Mouse (Mus musculus): Measurements from ENCODE around the gene Clic4. TPM values are rescaled to one million over a fixed set of nuclear protein-coding genes. Genes with fewer than 3 reads are reported as not detected.

Clic4 gene
- polyA plus RNA-seq (2016; fragmentation: Nextera tagmentation; extraction: Ambion mirVana) = 194 and 199 TPM in 2 replicates

DNA sequence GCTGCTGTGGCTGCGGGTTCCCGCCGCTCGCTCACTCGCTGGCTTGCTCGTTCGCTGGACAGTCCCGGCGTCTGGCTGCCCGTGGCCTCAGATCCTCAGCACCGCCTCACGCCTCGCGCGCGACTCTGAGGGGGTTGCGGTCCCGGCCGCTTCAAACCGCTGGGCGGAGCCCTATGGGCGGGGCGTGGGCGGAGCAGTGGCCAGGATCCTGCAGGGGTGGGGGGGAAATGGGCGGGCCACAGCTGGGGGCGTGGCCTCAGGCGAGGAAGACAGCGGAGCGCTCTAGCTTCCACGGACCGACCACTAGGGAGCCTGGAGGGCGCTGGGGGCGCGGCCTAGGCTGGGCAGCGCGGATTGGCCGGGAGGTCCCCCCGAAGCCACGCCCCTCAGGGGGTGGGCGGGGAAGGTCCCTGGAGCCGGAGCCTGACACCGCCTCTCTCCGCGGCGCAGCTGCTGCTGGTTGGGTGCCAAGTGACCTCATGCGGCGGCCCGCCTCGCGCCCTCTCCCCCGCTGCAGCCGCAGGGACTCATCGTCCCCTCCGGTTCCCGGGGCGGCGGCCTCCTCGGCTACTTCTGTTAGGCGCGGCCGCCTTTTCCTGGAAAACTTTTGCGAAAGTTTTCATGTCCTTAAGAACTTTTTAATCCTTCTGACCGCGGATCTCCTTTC lies at the start of gene Clic4:
TSS of gene Clic4 (minus strand) at position 175 of the 667 bp plus-strand sequence.
- ATAC-seq (ENCODE audit: low FRiP score, low read depth) = peak; percentile 98
- Histone ChIP-seq H3K4me2 (replicated peaks) (peak within 1 kb of the TSS; percentile 76), H3K27ac (replicated peaks) (peak within 1 kb of the TSS; percentile 95), H3K9me3 (no peaks in the 10 kb centered on the region), H3K36me3 (no peaks in the 10 kb centered on the region), H3K27me3 (peaks cover 40% of the 10 kb centered on the region), H3K4me3 (peak within 1 kb of the TSS; percentile 70), H3K9ac (replicated peaks) (peak within 1 kb of the TSS; percentile 82), H3K4me1 (peaks cover 41% of the 10 kb centered on the region)
- WGBS = 1% methylated on average over 61 of the region's 64 CpGs

DNA sequence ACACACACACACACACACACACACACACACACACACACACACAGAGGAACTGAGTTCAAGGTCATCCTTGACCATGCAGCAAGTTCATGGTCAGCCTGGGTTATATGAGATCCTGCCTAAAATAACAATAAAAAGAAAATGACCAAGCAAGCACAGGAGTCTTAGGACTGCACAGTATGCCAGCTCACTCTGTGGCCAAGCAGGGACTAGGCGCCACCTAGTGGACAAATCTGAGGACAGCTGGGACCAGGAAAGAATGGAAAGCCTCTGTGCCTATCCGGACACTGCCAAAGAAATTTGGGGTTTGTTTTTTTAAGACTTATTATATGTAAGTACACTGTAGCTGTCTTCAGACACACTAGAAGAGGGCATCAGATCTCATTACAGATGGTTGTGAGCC lies 45.4 kb upstream of the Clic4 start:
- Histone ChIP-seq H3K4me1 (no peaks in the 10 kb centered on the region), H3K9me3 (no peaks in the 10 kb centered on the region), H3K4me2 (replicated peaks) (no peak overlapping the region), H3K4me3 (no peak overlapping the region), H3K9ac (replicated peaks) (no peak overlapping the region), H3K36me3 (peaks cover 78% of the 10 kb centered on the region), H3K27ac (replicated peaks) (no peak overlapping the region), H3K27me3 (no peaks in the 10 kb centered on the region)
- peak; percentile 44 for ATAC-seq (ENCODE audit: low FRiP score, low read depth)
- WGBS = 15% methylated on average over 2 of the region's 2 CpGs

DNA sequence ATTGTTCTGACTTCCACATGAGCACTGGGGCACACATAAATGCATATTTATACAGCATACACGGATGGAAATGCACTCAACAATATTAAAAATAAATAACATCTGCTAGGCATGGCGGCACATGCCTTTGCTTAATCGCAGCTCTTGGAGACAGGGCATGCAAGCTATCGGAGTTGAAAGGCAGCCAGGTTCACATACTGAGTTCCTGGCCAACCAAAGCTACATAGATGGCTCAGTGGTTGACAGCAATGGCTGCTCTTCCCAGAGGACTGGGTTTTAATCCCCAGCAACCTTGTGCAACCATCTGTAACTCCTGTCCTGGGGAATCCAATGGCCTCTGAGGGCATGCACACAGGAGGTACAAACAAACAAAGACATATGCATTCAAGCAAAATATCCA lies 44.9 kb upstream of the Clic4 start:
- no peaks in the 10 kb centered on the region for H3K27me3 ChIP-seq
- no peak for ATAC-seq (ENCODE audit: low FRiP score, low read depth)
- 92% methylated on average over 4 of the region's 4 CpGs for WGBS
- no peak overlapping the region for H3K9ac ChIP-seq (replicated peaks)
- no peak overlapping the region for H3K27ac ChIP-seq (replicated peaks)
- no peak overlapping the region for H3K4me3 ChIP-seq
- no peak overlapping the region for H3K4me2 ChIP-seq (replicated peaks)
- peaks cover 74% of the 10 kb centered on the region for H3K36me3 ChIP-seq
- H3K4me1 ChIP-seq = no peaks in the 10 kb centered on the region
- H3K9me3 ChIP-seq = no peaks in the 10 kb centered on the region

DNA sequence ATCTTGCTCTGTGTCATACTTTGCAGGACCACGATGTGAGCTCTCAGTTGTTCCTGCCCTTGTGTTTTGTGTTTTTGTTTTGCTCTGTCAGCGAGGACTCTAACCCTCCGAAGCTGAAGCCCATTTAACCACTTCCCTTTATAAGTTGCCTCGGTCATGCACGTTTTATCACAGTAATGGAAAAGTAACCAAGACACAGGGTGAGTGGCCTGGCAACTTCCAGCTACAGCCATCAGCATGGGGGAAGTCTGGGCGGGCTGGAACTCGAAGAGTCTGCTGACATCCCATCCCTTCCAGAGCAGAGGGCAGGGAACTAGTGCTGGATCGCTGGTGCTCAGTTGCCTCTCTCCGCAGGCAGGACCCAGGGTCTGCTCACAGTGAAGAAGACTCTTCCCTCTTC lies 42.7 kb upstream of the Clic4 start:
- ATAC-seq (ENCODE audit: low FRiP score, low read depth) = no peak
- H3K27ac ChIP-seq (replicated peaks) = no peak overlapping the region
- H3K4me1 ChIP-seq = no peaks in the 10 kb centered on the region
- no peaks in the 10 kb centered on the region for H3K9me3 ChIP-seq
- H3K4me2 ChIP-seq (replicated peaks) = no peak overlapping the region
- WGBS = 98% methylated on average over 9 of the region's 9 CpGs
- no peaks in the 10 kb centered on the region for H3K27me3 ChIP-seq
- peaks cover 51% of the 10 kb centered on the region for H3K36me3 ChIP-seq
- H3K4me3 ChIP-seq = no peak overlapping the region
- H3K9ac ChIP-seq (replicated peaks) = no peak overlapping the region

DNA sequence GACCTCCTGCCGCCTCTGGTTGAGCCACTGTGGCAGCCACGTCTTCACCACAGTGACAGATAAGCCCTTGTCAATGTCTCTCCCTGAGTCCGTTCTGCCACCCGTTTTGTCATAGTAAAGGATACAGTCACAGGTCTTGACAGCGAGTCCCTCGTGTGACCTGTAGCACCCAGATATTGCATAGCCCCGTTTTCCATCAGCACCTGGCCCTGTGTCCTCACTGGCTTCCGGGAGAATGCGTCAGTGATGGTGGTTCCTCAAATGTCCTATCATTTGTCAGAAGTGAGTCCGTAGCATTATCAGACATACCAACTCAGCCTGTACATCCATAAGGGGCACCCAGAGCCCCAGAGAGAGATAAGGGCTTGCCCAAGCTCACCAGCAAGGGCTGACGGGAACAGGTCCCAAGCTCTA lies 41.8 kb upstream of the Clic4 start:
- no peak for ATAC-seq (ENCODE audit: low FRiP score, low read depth)
- WGBS = 85% methylated on average over 11 of the region's 11 CpGs
- Histone ChIP-seq H3K4me2 (replicated peaks) (no peak overlapping the region), H3K36me3 (peaks cover 43% of the 10 kb centered on the region), H3K9me3 (no peaks in the 10 kb centered on the region), H3K4me3 (no peak overlapping the region), H3K27me3 (no peaks in the 10 kb centered on the region), H3K9ac (replicated peaks) (no peak overlapping the region), H3K4me1 (no peaks in the 10 kb centered on the region), H3K27ac (replicated peaks) (no peak overlapping the region)

DNA sequence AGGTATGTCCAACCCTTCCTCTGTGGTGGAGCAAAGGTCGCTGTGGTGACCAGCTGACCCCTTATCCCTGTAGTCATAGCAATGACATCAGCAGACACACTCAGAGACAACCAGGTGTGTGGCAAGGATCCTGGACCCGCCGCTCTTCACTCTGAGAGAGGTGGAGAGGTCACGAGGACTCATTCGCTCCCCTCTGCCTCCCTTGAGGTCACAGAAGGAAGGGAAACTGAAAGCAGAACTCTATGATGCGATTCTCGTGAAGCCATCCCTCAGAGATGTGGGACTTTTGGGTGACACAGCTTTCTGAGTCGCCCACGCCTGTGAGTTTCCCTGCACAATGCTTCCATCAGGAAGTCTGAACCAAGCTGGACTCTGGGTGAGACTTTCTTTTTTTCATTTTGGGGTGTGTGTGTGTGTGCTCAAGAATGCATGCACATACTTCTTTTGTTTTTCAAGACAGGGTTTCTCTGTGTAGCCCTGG lies 41.2 kb upstream of the Clic4 start:
- no peaks in the 10 kb centered on the region for H3K9me3 ChIP-seq
- no peak overlapping the region for H3K9ac ChIP-seq (replicated peaks)
- 0 out of 2 replicates have a peak overlapping the region, but pooled peaks have one; percentile 15 for H3K27ac ChIP-seq (replicated peaks)
- ATAC-seq (ENCODE audit: low FRiP score, low read depth) = no peak
- WGBS = 83% methylated on average over 9 of the region's 9 CpGs
- H3K27me3 ChIP-seq = no peaks in the 10 kb centered on the region; the same call in 1 of the 2 replicates
- no peak overlapping the region for H3K4me2 ChIP-seq (replicated peaks)
- peaks cover 36% of the 10 kb centered on the region for H3K36me3 ChIP-seq
- H3K4me3 ChIP-seq = no peak overlapping the region
- no peaks in the 10 kb centered on the region for H3K4me1 ChIP-seq

DNA sequence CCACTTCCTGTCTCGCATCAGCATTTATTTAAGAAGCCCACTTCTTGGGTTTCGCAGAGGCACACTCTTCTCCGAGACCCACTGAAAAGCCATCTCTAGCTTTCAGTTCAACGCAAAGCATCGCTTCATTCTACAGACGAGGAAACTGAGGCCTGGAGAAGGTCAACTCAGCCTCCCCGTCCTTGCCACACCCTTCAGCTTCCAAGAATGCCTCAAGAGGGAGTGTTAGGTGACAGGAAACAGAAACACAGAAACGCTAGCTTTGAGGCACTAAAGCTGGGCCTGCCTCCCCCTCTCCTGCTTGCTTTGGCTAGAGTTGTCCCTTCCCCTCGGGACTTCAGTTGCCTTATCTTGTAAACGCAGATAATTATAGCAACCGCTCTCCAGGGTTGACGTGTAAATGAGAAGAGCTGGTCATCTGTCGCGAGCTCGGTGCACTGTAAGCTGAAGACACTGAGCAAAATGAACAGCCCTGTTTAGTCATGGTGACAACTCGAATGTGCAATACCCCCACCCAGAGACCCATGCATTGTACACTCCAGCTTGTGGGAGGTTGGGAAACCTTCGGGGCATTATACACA lies 40.6 kb upstream of the Clic4 start:
- Histone ChIP-seq H3K27ac (replicated peaks) (no peak overlapping the region), H3K9me3 (no peaks in the 10 kb centered on the region), H3K9ac (replicated peaks) (no peak overlapping the region), H3K4me3 (no peak overlapping the region), H3K27me3 (no peaks in the 10 kb centered on the region; the same call in 1 of the 2 replicates), H3K4me2 (replicated peaks) (no peak overlapping the region), H3K4me1 (no peaks in the 10 kb centered on the region), H3K36me3 (peaks cover 30% of the 10 kb centered on the region)
- ATAC-seq (ENCODE audit: low FRiP score, low read depth) = no peak
- WGBS = 77% methylated on average over 17 of the region's 17 CpGs

DNA sequence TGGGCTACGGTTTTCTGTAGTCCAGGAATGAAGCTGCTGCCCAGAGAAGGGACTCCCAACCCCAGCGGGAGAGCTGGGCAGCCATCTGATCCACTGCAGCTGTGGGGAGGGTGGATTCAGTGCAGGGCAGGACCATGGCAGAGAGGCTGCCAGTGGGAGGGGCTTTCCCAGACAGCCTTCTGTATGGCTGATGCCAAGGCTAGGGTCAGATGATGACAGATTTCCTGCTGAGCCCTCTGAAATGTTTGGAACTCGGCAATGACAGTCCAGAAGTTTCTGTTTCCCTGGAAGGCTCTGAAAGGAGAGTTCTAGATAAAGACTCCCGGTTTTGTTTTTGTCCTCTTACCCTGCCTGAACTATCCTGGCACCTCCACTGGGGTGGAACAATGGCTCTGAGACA lies 40.1 kb upstream of the Clic4 start:
- H3K36me3 ChIP-seq = peaks cover 29% of the 10 kb centered on the region
- no peaks in the 10 kb centered on the region; the same call in 1 of the 2 replicates for H3K27me3 ChIP-seq
- no peak overlapping the region for H3K4me3 ChIP-seq
- no peak overlapping the region for H3K4me2 ChIP-seq (replicated peaks)
- no peak overlapping the region for H3K9ac ChIP-seq (replicated peaks)
- no peak overlapping the region for H3K27ac ChIP-seq (replicated peaks)
- ATAC-seq (ENCODE audit: low FRiP score, low read depth) = no peak
- H3K9me3 ChIP-seq = no peaks in the 10 kb centered on the region
- no peaks in the 10 kb centered on the region for H3K4me1 ChIP-seq
- 69% methylated on average over 4 of the region's 4 CpGs for WGBS

DNA sequence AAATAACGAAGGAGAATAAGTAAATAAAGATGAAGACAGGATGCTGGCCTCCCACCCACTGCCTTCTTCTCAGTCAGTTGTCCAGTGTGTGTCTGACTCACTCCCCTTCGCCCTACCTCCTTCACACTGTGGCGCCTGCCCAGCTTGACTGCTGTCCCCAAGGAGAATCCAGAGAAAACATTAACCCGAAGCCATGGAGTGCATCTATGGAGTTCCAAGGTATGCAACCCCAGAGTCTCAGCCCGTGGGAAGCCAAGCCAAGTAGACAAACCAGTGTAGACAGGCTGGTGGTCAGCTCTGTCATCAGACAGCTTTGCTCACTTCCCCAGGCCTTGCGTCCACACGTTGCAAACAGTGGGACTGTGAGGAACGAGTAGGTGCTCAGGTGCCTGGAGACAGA lies 37.8 kb upstream of the Clic4 start:
- H3K27me3 ChIP-seq = no peaks in the 10 kb centered on the region; the same call in 1 of the 2 replicates
- 89% methylated on average over 8 of the region's 8 CpGs for WGBS

DNA sequence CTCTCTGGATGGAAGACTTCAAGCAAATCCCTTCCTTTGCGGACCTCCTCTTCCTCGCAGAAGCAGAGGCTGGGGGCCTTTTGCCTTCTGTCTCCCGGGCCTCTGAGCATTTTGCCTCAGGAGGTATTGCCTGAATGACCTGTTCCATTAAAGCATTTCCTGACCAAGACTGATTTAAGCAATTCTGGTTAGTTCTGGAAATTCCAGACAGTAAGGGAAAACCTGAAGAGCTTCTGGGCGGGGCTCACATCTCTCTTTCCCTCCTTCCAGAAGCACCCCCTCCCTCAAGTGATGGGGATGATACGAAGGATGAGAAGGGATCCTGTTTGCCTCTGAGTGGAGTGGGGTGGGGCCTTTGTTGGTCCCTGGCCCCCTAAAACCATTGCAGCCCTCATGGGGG lies 37.1 kb upstream of the Clic4 start:
- Histone ChIP-seq H3K4me2 (replicated peaks) (no peak overlapping the region), H3K9ac (replicated peaks) (no peak overlapping the region), H3K4me1 (peaks cover 7% of the 10 kb centered on the region), H3K27ac (replicated peaks) (no peak overlapping the region), H3K36me3 (peaks cover 5% of the 10 kb centered on the region; the same call in 1 of the 2 replicates), H3K4me3 (no peak overlapping the region), H3K27me3 (no peaks in the 10 kb centered on the region; the same call in 1 of the 2 replicates), H3K9me3 (no peaks in the 10 kb centered on the region)
- WGBS = 70% methylated on average over 5 of the region's 5 CpGs
- no peak for ATAC-seq (ENCODE audit: low FRiP score, low read depth)

More for the DNA sequence above, 37.8 kb upstream of the Clic4 start:
- Histone ChIP-seq H3K4me2 (replicated peaks) (no peak overlapping the region), H3K4me1 (peaks cover 7% of the 10 kb centered on the region), H3K27ac (replicated peaks) (no peak overlapping the region), H3K4me3 (no peak overlapping the region), H3K9me3 (no peaks in the 10 kb centered on the region), H3K9ac (replicated peaks) (no peak overlapping the region), H3K36me3 (peaks cover 12% of the 10 kb centered on the region)
- no peak for ATAC-seq (ENCODE audit: low FRiP score, low read depth)

DNA sequence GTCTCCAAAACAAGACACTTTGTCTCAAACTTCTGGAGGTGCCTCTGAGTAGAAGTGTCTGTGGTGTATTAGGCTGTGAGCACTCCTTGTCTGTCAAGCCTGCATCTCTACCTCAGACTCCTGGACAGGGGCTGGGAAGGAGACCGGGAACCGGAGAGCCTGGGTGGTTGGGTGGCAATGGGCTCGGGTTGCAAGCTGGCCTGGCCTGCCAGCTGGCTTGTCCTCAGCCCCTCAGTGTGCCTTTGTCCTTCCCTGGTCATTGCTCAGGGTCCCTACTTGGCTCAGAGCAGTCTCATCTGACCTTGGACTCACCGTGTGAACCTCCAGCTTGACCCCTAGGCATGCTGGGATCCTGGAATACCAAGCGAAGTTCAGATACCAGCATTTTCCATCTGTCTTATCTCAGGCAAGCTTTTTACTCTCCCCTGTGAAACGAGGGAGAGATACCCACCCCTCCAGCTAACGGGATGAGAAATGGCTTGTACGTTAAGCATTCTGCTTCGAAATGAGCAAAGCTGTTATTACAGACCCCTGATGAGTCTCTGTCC lies 36.6 kb upstream of the Clic4 start:
- Histone ChIP-seq H3K27ac (replicated peaks) (no peak overlapping the region), H3K9ac (replicated peaks) (no peak overlapping the region), H3K36me3 (0 out of 2 replicates have a peak, but pooled peaks cover under 1% of the 10 kb centered on the region), H3K27me3 (no peaks in the 10 kb centered on the region; the same call in 1 of the 2 replicates), H3K9me3 (no peaks in the 10 kb centered on the region), H3K4me3 (no peak overlapping the region), H3K4me2 (replicated peaks) (no peak overlapping the region), H3K4me1 (peaks cover 7% of the 10 kb centered on the region)
- no peak for ATAC-seq (ENCODE audit: low FRiP score, low read depth)
- 65% methylated on average over 9 of the region's 9 CpGs for WGBS

DNA sequence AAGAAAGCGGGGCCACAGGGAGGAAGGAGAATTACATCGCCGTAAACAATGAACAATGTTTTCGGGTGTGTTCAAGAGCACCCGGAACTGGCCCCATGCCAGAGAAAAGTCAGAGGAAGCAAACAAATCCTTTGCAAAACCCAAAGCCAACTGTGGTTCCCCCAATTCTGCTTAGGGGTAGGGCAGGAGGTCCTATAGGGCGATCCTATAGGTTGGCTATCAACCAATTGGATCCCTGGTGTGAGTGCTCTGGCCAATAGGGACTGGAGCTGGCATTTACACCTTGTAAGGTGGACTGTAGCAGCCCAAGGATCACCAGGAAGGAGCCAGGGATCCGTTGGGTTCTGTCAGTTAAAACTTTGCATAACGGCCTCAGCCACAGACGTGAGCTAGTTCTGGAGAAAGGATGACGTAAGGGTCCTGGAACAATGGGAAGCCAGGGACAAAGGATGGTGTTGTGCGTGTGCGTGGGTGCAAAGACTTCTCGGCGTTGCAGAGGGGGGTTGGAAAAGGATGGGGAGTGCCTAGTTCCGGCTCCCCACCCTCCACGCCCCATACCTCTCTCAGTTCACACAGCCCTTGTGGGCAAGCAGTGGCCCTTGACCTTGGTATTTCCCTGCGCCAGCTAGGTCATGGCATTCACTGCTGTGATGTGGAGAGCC lies 34.5 kb upstream of the Clic4 start:
- H3K27me3 ChIP-seq = no peaks in the 10 kb centered on the region; the same call in 1 of the 2 replicates
- H3K4me1 ChIP-seq = peaks cover 7% of the 10 kb centered on the region
- H3K36me3 ChIP-seq = no peaks in the 10 kb centered on the region
- 41% methylated on average over 17 of the region's 17 CpGs for WGBS
- ATAC-seq (ENCODE audit: low FRiP score, low read depth) = no peak
- H3K9ac ChIP-seq (replicated peaks) = no peak overlapping the region
- no peak overlapping the region for H3K27ac ChIP-seq (replicated peaks)
- H3K4me3 ChIP-seq = no peak overlapping the region
- H3K9me3 ChIP-seq = no peaks in the 10 kb centered on the region
- peak overlapping the region; percentile 25 for H3K4me2 ChIP-seq (replicated peaks)
